Mouse (Mus musculus): Measurements from ENCODE around the gene Edc3.

DNA sequence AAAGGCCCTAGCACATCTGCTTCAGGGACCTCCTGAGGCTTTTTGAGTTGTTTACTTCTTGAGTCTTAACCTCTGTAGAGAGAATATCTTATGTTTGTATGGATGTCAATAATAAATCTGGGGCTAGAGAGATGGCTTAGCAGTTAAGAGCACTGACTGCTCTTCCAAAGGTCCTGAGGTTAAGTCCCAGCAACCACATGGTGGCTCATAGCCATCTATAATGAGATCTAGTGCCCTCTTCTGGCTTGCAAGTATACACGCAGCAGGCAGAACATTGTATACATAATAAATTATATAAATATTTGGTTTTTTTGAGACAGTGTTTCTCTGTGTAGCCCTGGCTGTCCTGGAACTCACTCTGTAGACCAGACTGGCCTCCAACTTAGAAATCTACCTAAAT is 65.8 kb downstream of the Edc3 start:
- TF ChIP-seq POLR2A (IDR thresholded peaks at IDR 0.05; ENCODE audit: borderline replicate concordance, extremely low read depth, low read depth, low read length) (no peak), CTCF (IDR thresholded peaks at IDR 0.05; ENCODE audit: insufficient read depth, low read length) (no peak)

Measured in lung, adult 2 months (tissue).